Mouse (Mus musculus) brain, adult 2 months (tissue): ENCODE measurements around the gene Vipr2.

ENCODE experiments used
- DNase-seq: peaks from one replicate; pipeline ENCODE4 v3.0.0; 2011; ENCODE audit warnings: low read depth, low spot score

Gene Vipr2

GRCm38 (mm10) chr12:116077074-116077854, at the start of gene Vipr2:
TSS of gene Vipr2 (plus strand) at chr12:116077726.
- peak; percentile 62 for DNase-seq

GRCm38 (mm10) chr12:116028095-116028494, 49.4 kb upstream of the Vipr2 start:
- no peak for DNase-seq

GRCm38 (mm10) chr12:116035346-116035745, 42.2 kb upstream of the Vipr2 start:
- DNase-seq: no peak

DNA sequence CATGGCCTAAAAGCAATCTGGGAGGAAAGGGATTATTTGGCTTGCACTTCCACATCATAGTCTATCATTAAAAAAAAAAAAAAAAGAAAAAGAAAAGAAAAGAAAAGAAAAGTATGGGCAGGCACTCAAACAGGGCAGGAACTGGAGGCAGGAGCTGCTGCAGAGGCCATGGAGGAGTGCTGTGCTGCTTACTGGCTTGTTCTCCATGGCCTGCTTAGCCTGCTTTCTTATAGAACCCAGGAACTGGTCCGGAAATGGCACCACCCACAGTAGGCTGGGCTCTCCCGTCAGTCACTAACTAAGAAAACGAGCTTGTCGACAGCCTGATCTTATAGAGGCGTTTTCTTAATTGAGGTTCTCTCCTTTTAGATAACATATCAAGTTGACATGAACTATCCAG, 32.7 kb upstream of the Vipr2 start:
- no peak for DNase-seq

DNA sequence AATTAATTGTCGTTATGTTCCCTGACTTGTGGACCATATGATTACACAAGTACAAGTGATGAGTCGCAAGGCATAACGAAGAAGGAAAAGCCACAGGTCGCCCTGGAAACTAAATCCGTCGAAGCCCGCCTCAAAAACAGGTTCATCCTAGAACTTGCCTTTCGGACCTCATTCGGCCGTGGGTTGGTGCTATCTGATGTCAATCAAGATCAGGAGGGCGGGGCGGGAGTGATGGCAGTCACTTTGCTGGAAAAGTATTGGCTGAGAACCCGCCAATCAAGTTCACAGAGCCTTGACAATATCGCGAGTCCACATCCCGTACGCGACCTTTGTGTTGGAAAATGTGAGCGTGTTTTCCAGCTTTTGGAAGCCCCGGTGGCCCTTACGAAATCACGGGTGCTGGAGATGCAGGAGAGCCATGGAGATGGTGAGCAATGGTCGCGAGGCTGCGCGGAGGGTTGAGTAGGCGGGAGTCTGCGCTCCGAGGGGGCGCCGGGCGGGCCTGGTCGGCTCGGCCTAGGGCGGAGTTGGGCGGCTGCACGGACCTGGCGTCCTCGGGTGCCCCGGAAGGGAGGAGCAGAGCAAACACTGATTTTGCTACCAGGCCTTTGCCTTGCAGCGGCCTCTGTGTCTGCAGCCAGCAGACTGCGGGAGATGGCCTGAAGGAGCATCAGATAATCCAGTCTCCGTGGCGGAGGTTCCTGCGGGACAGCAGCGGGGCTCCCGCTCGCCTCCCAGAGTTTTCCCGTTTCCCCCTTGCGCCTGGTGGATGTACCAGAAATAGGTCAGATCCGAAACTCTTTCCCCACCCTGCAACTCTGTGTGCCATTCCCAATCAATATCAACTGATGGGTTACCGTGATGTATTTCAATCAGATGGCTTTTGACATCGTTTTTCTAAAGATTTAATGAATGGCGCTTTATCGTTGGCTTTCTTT, 29.8 kb upstream of the Vipr2 start, which contains the start of gene Zfp386:
Gene Zfp386, plus strand, starts transcription at position 285 of the 938 bp plus-strand sequence.
- DNase-seq: peak; percentile 99

- no peak for DNase-seq
These were observed 28.8 kb upstream of the Vipr2 start for GRCm38 (mm10) chr12:116048766-116049165.

DNA sequence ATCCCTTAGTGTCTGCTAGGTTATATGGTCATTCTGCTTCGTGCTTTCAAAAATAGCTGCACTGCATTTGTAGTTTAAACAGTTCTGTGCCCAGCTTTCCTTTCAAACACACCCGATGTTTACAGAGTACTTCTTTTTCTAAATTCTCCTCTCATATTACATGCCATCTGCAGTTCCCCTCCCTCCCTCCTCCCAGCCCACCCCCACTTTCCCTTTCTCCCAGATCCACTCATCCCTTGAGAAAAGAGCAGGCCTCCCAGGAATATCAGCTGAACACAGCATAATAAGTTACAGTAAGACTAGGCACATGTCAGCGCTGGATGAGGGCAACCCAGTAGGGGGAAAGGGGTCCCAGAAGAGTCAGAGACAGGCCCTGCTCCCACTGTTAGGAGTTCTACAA, 28.3 kb upstream of the Vipr2 start:
- DNase-seq: no peak

- peak; percentile 59 for DNase-seq
These were observed 27.8 kb upstream of the Vipr2 start for GRCm38 (mm10) chr12:116049701-116050100.

GRCm38 (mm10) chr12:116054342-116054741, 23.2 kb upstream of the Vipr2 start:
- no peak for DNase-seq

DNA sequence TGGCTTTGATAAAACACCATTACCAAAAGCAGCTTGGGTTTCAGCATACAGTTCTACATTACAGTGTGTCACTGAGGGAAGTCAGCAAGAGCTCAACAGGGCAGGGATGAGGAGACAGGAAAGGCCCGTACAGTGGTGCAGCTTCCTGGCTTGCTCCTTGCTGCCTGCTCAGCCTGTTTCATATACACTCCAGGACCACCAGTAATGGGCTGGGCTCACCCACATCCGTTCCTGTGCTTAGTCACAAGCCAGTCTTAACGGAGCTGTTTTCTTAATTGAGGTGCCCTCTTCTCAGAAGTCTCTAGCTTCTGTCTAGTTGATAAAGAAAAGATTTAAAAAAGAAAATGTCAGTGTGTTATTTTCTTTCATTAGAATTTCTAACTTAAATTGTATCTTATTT, 21.4 kb upstream of the Vipr2 start:
- DNase-seq: no peak

DNA sequence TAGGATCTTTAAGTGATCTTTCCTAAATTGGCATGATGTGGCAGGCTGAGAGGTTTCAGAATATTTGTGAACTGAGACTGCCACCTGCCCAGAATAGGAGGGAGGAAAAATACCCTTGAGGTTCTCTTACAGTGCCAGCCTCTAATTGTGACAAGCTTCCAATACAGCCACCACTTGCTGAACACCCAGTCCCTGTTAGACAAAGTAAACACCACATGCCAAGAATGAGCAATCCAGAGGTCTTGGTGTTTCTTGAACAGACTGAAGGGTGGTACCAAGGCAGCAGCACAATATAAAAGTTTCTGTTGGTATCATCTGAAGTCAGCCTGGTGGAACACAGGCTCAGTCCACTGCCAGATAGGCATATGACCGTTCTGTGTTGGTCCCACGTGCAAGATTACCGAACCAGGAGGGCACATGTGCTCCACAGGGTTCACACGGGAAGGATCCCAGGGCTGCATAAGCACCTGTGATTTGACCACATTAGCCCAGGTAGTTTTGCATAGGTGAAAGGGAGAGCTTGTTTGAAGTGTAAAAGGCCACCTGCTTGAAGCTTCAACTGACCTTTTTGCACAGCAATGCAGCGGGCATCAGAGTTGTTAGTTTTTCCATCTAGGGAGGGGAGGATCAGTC, 15.8 kb upstream of the Vipr2 start:
- no peak for DNase-seq

DNA sequence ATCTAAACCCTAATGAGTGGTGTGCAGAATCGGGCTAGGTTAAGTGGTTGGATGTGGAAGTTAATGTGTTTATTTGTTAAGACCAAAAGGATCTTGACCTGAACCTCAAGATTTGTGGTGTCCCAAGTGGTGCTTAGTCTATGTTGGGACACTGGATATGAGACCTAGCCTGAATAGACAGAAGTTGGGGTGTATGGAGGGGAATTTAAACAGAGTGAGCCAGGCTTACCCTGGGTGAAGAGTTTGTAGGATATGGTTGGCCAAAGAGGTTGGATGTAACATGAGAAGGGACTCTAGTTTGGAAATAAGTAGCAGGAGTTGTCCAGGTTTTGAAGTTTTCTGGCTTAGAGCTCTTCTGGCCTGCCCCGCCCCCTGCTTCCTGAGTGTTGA, 15.3 kb upstream of the Vipr2 start:
- no peak for DNase-seq

DNA sequence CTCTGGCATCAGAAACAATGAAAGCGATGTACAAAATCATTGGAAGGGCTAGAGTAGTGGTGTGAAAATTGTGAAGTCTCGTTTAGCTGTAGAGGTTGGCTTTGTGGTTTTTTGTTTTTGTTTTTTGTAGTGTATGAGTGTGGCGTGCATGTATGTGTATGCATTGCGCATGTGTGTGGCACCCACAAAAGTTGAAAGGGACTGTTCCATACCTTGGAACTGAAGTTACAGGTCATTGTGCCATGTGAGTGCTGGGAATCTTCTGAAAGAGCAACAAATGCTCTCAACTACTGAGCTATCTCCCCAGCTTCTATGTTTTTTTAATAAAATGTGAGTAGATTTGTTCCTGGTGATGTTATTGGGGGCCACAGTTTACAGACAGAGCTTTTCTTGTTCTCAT, 14.5 kb upstream of the Vipr2 start:
- no peak for DNase-seq

GRCm38 (mm10) chr12:116071023-116071422, 6.5 kb upstream of the Vipr2 start:
- DNase-seq: peak; percentile 74

DNA sequence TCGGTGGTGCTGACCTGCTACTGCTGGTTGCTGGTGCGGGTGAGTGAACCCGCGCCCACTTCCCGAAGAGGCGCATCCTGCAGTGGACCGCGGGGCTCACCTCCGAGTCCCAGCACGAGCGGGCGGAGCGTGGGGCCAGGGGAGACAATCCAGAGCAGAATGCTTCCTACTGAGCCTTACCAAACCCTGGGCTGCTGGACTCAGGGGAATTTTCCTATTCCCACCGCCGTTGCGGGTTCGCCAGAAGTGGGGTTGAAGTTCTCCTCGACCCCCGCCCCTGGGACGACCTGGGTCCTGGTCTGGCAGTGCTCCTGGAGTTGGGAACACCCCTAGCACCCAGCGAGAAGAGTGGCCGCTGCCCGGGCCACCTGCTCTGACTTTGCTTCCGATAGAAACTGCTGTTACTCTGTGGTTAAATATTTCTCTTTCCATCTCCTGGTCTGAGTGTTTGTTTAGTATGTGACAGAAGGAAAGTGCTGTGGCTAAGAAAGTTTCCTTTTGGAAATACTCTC, 385 bp downstream of the Vipr2 start:
- DNase-seq: no peak

- no peak for DNase-seq
These were observed 5.6 kb downstream of the Vipr2 start for GRCm38 (mm10) chr12:116083125-116083524.

GRCm38 (mm10) chr12:116084294-116084693, 6.8 kb downstream of the Vipr2 start:
- no peak for DNase-seq

DNA sequence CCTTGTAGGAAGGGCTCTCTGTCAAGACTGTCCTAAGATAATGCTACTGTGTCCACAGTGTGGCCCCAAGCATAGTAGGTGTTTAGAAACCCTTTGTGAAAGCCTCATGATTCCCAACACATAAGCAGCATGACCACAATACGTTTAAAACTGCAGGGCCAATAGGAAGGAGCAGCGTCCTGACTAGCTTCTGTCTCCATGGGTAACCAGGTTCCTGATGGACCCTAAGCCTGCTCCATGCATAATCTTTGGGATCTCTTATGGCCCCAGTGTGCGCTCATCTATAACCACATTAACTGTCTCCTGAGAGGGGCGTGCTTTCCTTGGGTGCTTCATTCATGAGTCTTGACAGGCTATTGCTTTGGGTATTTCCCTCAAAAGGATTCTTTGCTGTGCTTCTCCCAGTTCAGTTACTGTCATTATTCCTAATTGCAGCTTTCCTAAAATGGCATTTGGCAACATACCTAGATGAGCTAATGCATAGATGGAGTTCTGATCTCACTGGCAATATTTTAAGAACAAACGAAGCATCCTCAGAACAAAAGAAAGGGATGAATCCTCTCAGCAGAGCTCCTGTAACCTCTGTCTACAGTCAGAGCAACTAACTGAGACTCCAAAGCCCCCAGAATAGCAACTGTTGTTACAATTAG, 9.6 kb downstream of the Vipr2 start:
- peak; percentile 69 for DNase-seq

- DNase-seq: peak; percentile 92
These were observed 12.3 kb downstream of the Vipr2 start for GRCm38 (mm10) chr12:116089836-116090235.

DNA sequence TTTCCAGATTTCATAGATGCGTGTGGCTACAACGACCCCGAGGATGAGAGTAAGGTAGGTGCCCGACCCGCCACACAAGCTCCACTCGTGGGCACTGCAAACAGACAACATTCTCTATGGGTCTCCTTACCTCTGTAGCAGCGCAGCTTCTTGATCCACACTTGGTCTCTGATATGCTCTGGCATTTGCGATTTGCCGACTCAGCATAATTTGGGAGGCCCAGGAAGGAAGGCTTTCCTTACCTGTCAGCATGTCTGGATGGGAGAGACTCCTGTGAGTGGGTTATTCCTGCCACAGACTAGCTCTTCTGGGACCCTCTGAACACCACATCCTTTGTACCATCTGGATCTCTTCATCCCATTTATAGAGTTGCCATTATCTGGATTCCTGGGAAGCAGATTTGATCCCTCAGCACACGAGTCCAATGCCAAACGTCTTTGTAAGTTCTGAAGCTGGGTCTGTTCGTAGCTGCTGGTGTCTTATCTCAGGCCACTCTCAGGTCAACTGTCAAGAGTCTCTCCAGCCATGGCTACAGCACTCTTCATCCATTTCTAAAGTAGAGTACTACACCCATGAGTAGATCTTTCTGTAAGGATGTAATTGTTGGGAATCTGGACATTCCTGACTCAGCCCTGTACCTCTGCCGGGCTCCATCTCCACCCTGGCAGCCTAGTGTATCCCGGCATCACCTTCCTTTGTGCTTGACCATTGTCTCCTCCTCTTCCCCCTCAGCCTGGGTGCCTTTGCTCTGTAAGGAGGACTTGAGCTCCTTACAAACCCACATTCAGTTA, 17.4 kb downstream of the Vipr2 start:
- DNase-seq: no peak
